Mouse (Mus musculus) lung, embryonic 14.5 days (tissue): Measurements from ENCODE around the gene Tmem79. TPM values are rescaled to one million over a fixed set of nuclear protein-coding genes. Genes with fewer than 3 reads are reported as not detected.
A peak's percentile ranks its signal among the peaks of the same experiment; 100 is the strongest.

ENCODE experiments used
- ATAC-seq: fragments of 200-750 bp; cut with Nextera tagmentation; 2 replicates; pipeline ENCODE4 v1.8.0; 2017; ENCODE audit warnings: mild to moderate bottlenecking, moderate TSS enrichment, moderate library complexity; ENCODE audit not compliant: insufficient read depth
- DNase-seq: peaks from one replicate; pipeline ENCODE4 v3.0.0-alpha.2; 2015
- H3K27ac ChIP-seq: fragments of 300-500 bp; sonication (generic); 2 replicates; pipeline ENCODE4 v1.5.1; 2014; ENCODE audit warnings: low read depth, mild to moderate bottlenecking, moderate library complexity
- H3K27me3 ChIP-seq: fragments of 300-500 bp; sonication (generic); 2 replicates; pipeline ENCODE4 v1.6.1; 2014; ENCODE audit warnings: low read length, control low read depth; ENCODE audit not compliant: insufficient read depth
- H3K36me3 ChIP-seq: fragments of 300-500 bp; sonication (generic); 2 replicates; pipeline ENCODE4 v1.6.1; 2014; ENCODE audit warnings: control low read depth; ENCODE audit not compliant: insufficient read depth
- H3K4me1 ChIP-seq: fragments of 300-500 bp; sonication (generic); 2 replicates; pipeline ENCODE4 v1.6.1; 2014; ENCODE audit warnings: antibody characterized with exemption, control low read depth; ENCODE audit not compliant: insufficient read depth
- H3K4me2 ChIP-seq: fragments of 300-500 bp; sonication (generic); 2 replicates; pipeline ENCODE4 v1.6.1; 2014; ENCODE audit warnings: mild to moderate bottlenecking
- H3K4me3 ChIP-seq: fragments of 300-500 bp; sonication (generic); 2 replicates; pipeline ENCODE4 v1.5.1; 2014; ENCODE audit warnings: low read depth, low read length
- H3K9ac ChIP-seq: fragments of 300-500 bp; sonication (generic); 2 replicates; pipeline ENCODE4 v1.6.1; 2014
- H3K9me3 ChIP-seq: fragments of 300-500 bp; sonication (generic); 2 replicates; pipeline ENCODE4 v1.6.1; 2016; ENCODE audit warnings: low read depth, low read length, control low read depth
- CTCF ChIP-seq: IDR thresholded peaks from 2 replicates; pipeline ENCODE4 v1.5.1; 2016; ENCODE audit warnings: antibody characterized with exemption, low read depth
- WGBS: fragments of 180-500 bp; shearing (Covaris S2); extraction: QIAGEN DNeasy Blood & Tissue Kit; methylation state at CpG from one replicate; pipeline ENCODE4 v1.1.7; 2014; 5-methylcytosine and 5-hydroxymethylcytosine counted together
- polyA plus RNA-seq: library from polyadenylated mRNA; unstranded; fragments of >200 nt; fragmentation: Nextera tagmentation; extraction: Ambion mirVana; gene quantifications from 2 replicates; pipeline ENCODE4 v1.2.1, GENCODE M21; 2014

The Tmem79 gene
- polyA plus RNA-seq, 1 experiment from 2014 or later, result 5.9 TPM

GRCm38 (mm10) chr3:88337367-88338020 is 1.5 kb upstream of the Tmem79 start:
- peaks cover 17% of the 10 kb centered on the region for H3K36me3 ChIP-seq
- TF ChIP-seq CTCF, result no peak
- peak; percentile 14 for DNase-seq
- H3K4me2 ChIP-seq, result peak overlapping the region; percentile 83
- peak overlapping the region; percentile 76 for H3K4me3 ChIP-seq
- no peak for ATAC-seq
- peak overlapping the region; percentile 20; the same call in 1 of the 2 replicates for H3K9ac ChIP-seq
- H3K9me3 ChIP-seq, result no peaks in the 10 kb centered on the region
- H3K27ac ChIP-seq, result peak overlapping the region; percentile 42; the same call in 1 of the 2 replicates
- peaks cover 13% of the 10 kb centered on the region for H3K4me1 ChIP-seq
- WGBS, result 70% methylated on average over 11 of the region's 11 CpGs
- H3K27me3 ChIP-seq, result no peaks in the 10 kb centered on the region

GRCm38 (mm10) chr3:88335436-88336053 is 403 bp downstream of the Tmem79 start:
- Histone ChIP-seq H3K4me3 (peak overlapping the region; percentile 76), H3K4me1 (peaks cover 13% of the 10 kb centered on the region), H3K9me3 (no peaks in the 10 kb centered on the region), H3K27ac (peak overlapping the region; percentile 97), H3K9ac (peak overlapping the region; percentile 86), H3K4me2 (peak overlapping the region; percentile 83), H3K27me3 (no peaks in the 10 kb centered on the region), H3K36me3 (peaks cover 7% of the 10 kb centered on the region; the same call in 1 of the 2 replicates)
- WGBS, result under 1% methylated on average over 27 of the region's 27 CpGs
- peak; percentile 53 for ATAC-seq
- TF ChIP-seq CTCF, result no peak
- DNase-seq, result peak; percentile 50

- H3K9me3 ChIP-seq, result no peaks in the 10 kb centered on the region
- peak overlapping the region; percentile 97 for H3K27ac ChIP-seq
- WGBS, result 29% methylated on average over 3 of the region's 3 CpGs
- no peaks in the 10 kb centered on the region for H3K27me3 ChIP-seq
- no peak for TF ChIP-seq CTCF
- ATAC-seq (no peak), DNase-seq (peak; percentile 17)
- H3K9ac ChIP-seq, result peak overlapping the region; percentile 86
- peaks cover 10% of the 10 kb centered on the region; the same call in 1 of the 2 replicates for H3K36me3 ChIP-seq
- peak overlapping the region; percentile 83 for H3K4me2 ChIP-seq
- H3K4me3 ChIP-seq, result peak overlapping the region; percentile 76
- H3K4me1 ChIP-seq, result peaks cover 13% of the 10 kb centered on the region
Measured at GRCm38 (mm10) chr3:88334902-88335435, 979 bp downstream of the Tmem79 start.

GRCm38 (mm10) chr3:88334029-88334658 is 1.8 kb downstream of the Tmem79 start:
- Histone ChIP-seq H3K36me3 (peaks cover 9% of the 10 kb centered on the region; the same call in 1 of the 2 replicates), H3K9me3 (no peaks in the 10 kb centered on the region), H3K4me3 (peak overlapping the region; percentile 76), H3K4me2 (peak overlapping the region; percentile 83), H3K9ac (0 out of 2 replicates have a peak overlapping the region, but pooled peaks have one; percentile 4), H3K27ac (peak overlapping the region; percentile 7; the same call in 1 of the 2 replicates), H3K4me1 (peaks cover 13% of the 10 kb centered on the region), H3K27me3 (no peaks in the 10 kb centered on the region)
- WGBS, result 43% methylated on average over 12 of the region's 12 CpGs
- peak; percentile 52 for DNase-seq
- no peak for TF ChIP-seq CTCF
- no peak; the same call in 1 of the 2 replicates for ATAC-seq

GRCm38 (mm10) chr3:88331282-88331681 is 4.7 kb downstream of the Tmem79 start:
- DNase-seq (peak; percentile 65), ATAC-seq (no peak)
- Histone ChIP-seq H3K27ac (no peak overlapping the region), H3K9ac (no peak overlapping the region), H3K4me1 (peaks cover 6% of the 10 kb centered on the region; the same call in 1 of the 2 replicates), H3K9me3 (no peaks in the 10 kb centered on the region), H3K36me3 (peaks cover 23% of the 10 kb centered on the region), H3K4me3 (no peak overlapping the region), H3K27me3 (no peaks in the 10 kb centered on the region), H3K4me2 (no peak overlapping the region)
- TF ChIP-seq CTCF, result peak; percentile 58
- WGBS, result 47% methylated on average over 2 of the region's 2 CpGs

- no peaks in the 10 kb centered on the region for H3K27me3 ChIP-seq
- H3K9ac ChIP-seq, result no peak overlapping the region
- no peak overlapping the region for H3K4me3 ChIP-seq
- ATAC-seq (no peak), DNase-seq (no peak)
- peaks cover 23% of the 10 kb centered on the region for H3K36me3 ChIP-seq
- no peaks in the 10 kb centered on the region for H3K9me3 ChIP-seq
- 57% methylated on average over 5 of the region's 5 CpGs for WGBS
- no peak overlapping the region for H3K27ac ChIP-seq
- no peak for TF ChIP-seq CTCF
- no peak overlapping the region for H3K4me2 ChIP-seq
- no peaks in the 10 kb centered on the region for H3K4me1 ChIP-seq
Measured at GRCm38 (mm10) chr3:88328956-88329355, 7.0 kb downstream of the Tmem79 start.
